Mouse (Mus musculus): Measurements from ENCODE around the gene Gipc2.

GRCm38 (mm10) chr3:152051959-152052358 lies 114.1 kb downstream of the Gipc2 start:
- TF ChIP-seq CTCF (IDR thresholded peaks at IDR 0.05; ENCODE audit: borderline replicate concordance, insufficient read depth, low read length) (no peak), POLR2A (IDR thresholded peaks at IDR 0.05; ENCODE audit: low read depth, low read length) (no peak)

Data from embryonic fibroblast, embryonic 13.5 days (primary cell).